Mouse (Mus musculus): ENCODE measurements around the gene Troap. TPM values are rescaled to one million over a fixed set of nuclear protein-coding genes. Genes with fewer than 3 reads are reported as not detected.

Troap gene
- total and polyA plus RNA-seq, 2 experiments from 2014 or later: 4.5 to 10.5 TPM

- H3K9me3 ChIP-seq (ENCODE audit: low read length): no peaks in the 10 kb centered on the region
- H3K36me3 ChIP-seq (ENCODE audit: insufficient read depth, low read length): no peaks in the 10 kb centered on the region
- DNase-seq (ENCODE audit: low spot score) (peak; percentile 72), ATAC-seq (peak; percentile 67; the same call in 1 of the 2 replicates)
- H3K27me3 ChIP-seq (ENCODE audit: insufficient read depth, low read length): peaks cover 14% of the 10 kb centered on the region; the same call in 1 of the 2 replicates
- H3K4me2 ChIP-seq (ENCODE audit: low read depth, low read length): peak within 1 kb of the TSS; percentile 74
- peak within 1 kb of the TSS; percentile 43 for H3K4me3 ChIP-seq (ENCODE audit: low read length)
- TF ChIP-seq CTCF (IDR thresholded peaks at IDR 0.05; ENCODE audit: low read depth): no peak
- H3K4me1 ChIP-seq (ENCODE audit: insufficient read depth, low read length): peaks cover 10% of the 10 kb centered on the region; the same call in 1 of the 2 replicates
- peak within 1 kb of the TSS; percentile 45 for H3K27ac ChIP-seq
- under 1% methylated on average over 52 of the region's 52 CpGs for WGBS
- H3K9ac ChIP-seq (replicated peaks; ENCODE audit: low read length): peak within 1 kb of the TSS; percentile 35
Measured at GRCm38 (mm10) chr15:99029619-99030584, 44.5 kb upstream of the Troap start, which contains the start of gene Tuba1c. Tuba1c (plus strand) TSS chr15:99029891.

GRCm38 (mm10) chr15:99030585-99031387 is 43.6 kb upstream of the Troap start:
- DNase-seq (ENCODE audit: low spot score) (no peak), ATAC-seq (no peak)
- Histone ChIP-seq H3K4me1 (ENCODE audit: insufficient read depth, low read length) (peaks cover 10% of the 10 kb centered on the region; the same call in 1 of the 2 replicates), H3K36me3 (ENCODE audit: insufficient read depth, low read length) (no peaks in the 10 kb centered on the region), H3K27me3 (ENCODE audit: insufficient read depth, low read length) (peaks cover 14% of the 10 kb centered on the region; the same call in 1 of the 2 replicates), H3K9ac (replicated peaks; ENCODE audit: low read length) (peak overlapping the region; percentile 35; the same call in 1 of the 2 replicates), H3K9me3 (ENCODE audit: low read length) (no peaks in the 10 kb centered on the region), H3K27ac (peak overlapping the region; percentile 45; the same call in 1 of the 2 replicates), H3K4me2 (ENCODE audit: low read depth, low read length) (peak overlapping the region; percentile 74), H3K4me3 (ENCODE audit: low read length) (peak overlapping the region; percentile 43)
- no peak for TF ChIP-seq CTCF (IDR thresholded peaks at IDR 0.05; ENCODE audit: low read depth)
- 18% methylated on average over 26 of the region's 26 CpGs for WGBS

- H3K4me3 ChIP-seq (ENCODE audit: low read length): peak overlapping the region; percentile 43; the same call in 1 of the 2 replicates
- ATAC-seq (no peak), DNase-seq (ENCODE audit: low spot score) (no peak)
- 88% methylated on average over 4 of the region's 4 CpGs for WGBS
- no peaks in the 10 kb centered on the region for H3K36me3 ChIP-seq (ENCODE audit: insufficient read depth, low read length)
- H3K9ac ChIP-seq (replicated peaks; ENCODE audit: low read length): no peak overlapping the region
- H3K4me1 ChIP-seq (ENCODE audit: insufficient read depth, low read length): peaks cover 10% of the 10 kb centered on the region; the same call in 1 of the 2 replicates
- H3K27me3 ChIP-seq (ENCODE audit: insufficient read depth, low read length): peaks cover 14% of the 10 kb centered on the region; the same call in 1 of the 2 replicates
- H3K9me3 ChIP-seq (ENCODE audit: low read length): no peaks in the 10 kb centered on the region
- no peak overlapping the region for H3K27ac ChIP-seq
- TF ChIP-seq CTCF (IDR thresholded peaks at IDR 0.05; ENCODE audit: low read depth): no peak
- H3K4me2 ChIP-seq (ENCODE audit: low read depth, low read length): peak overlapping the region; percentile 74
Measured at GRCm38 (mm10) chr15:99031388-99031675, 43.0 kb upstream of the Troap start.

GRCm38 (mm10) chr15:99032041-99032725 is 42.2 kb upstream of the Troap start:
- Histone ChIP-seq H3K4me2 (ENCODE audit: low read depth, low read length) (0 out of 2 replicates have a peak overlapping the region, but pooled peaks have one; percentile 6), H3K27ac (no peak overlapping the region), H3K9ac (replicated peaks; ENCODE audit: low read length) (no peak overlapping the region), H3K4me3 (ENCODE audit: low read length) (no peak overlapping the region), H3K27me3 (ENCODE audit: insufficient read depth, low read length) (peaks cover 14% of the 10 kb centered on the region; the same call in 1 of the 2 replicates), H3K9me3 (ENCODE audit: low read length) (no peaks in the 10 kb centered on the region), H3K4me1 (ENCODE audit: insufficient read depth, low read length) (peaks cover 10% of the 10 kb centered on the region; the same call in 1 of the 2 replicates), H3K36me3 (ENCODE audit: insufficient read depth, low read length) (no peaks in the 10 kb centered on the region)
- TF ChIP-seq CTCF (IDR thresholded peaks at IDR 0.05; ENCODE audit: low read depth): no peak
- no peak for ATAC-seq
- WGBS: 76% methylated on average over 9 of the region's 9 CpGs
- DNase-seq (ENCODE audit: low spot score): no peak

GRCm38 (mm10) chr15:99032726-99033250 is 41.6 kb upstream of the Troap start:
- DNase-seq (ENCODE audit: low spot score) (no peak), ATAC-seq (no peak)
- 81% methylated on average over 7 of the region's 7 CpGs for WGBS
- no peak overlapping the region for H3K27ac ChIP-seq
- no peaks in the 10 kb centered on the region for H3K36me3 ChIP-seq (ENCODE audit: insufficient read depth, low read length)
- H3K4me2 ChIP-seq (ENCODE audit: low read depth, low read length): no peak overlapping the region
- peaks cover 14% of the 10 kb centered on the region; the same call in 1 of the 2 replicates for H3K27me3 ChIP-seq (ENCODE audit: insufficient read depth, low read length)
- no peak overlapping the region for H3K9ac ChIP-seq (replicated peaks; ENCODE audit: low read length)
- no peaks in the 10 kb centered on the region for H3K9me3 ChIP-seq (ENCODE audit: low read length)
- no peak for TF ChIP-seq CTCF (IDR thresholded peaks at IDR 0.05; ENCODE audit: low read depth)
- H3K4me3 ChIP-seq (ENCODE audit: low read length): no peak overlapping the region
- peaks cover 10% of the 10 kb centered on the region; the same call in 1 of the 2 replicates for H3K4me1 ChIP-seq (ENCODE audit: insufficient read depth, low read length)

Data from hindbrain, postnatal 0 days (tissue).